Mouse (Mus musculus) left cerebral cortex, postnatal 4 days (tissue): ENCODE measurements around the gene Rgr. TPM values are rescaled to one million over a fixed set of nuclear protein-coding genes. Genes with fewer than 3 reads are reported as not detected.
A peak's percentile ranks its signal among the peaks of the same experiment; 100 is the strongest.
"Not testable (repeated sequence)": the region's sequence is repeated elsewhere in the genome, so short reads cannot be mapped to it uniquely, and the experiment has no call there.

Experiments
- DNase-seq: peaks from one replicate; pipeline ENCODE4 v3.0.0-alpha.2; 2022
- intact Hi-C: fragments of 180-260 bp; cut with DNase I; formaldehyde crosslinking; loops from one replicate; pipeline ENCODE4 v1.15.1; 2025
- total RNA-seq, 2 experiments: library from RNA; stranded (reverse); gene quantifications; 2 replicates each; pipeline ENCODE4 v1.2.3; 2021

Rgr gene
- total RNA-seq, 2 experiments from 2014 or later, result not detected

DNA sequence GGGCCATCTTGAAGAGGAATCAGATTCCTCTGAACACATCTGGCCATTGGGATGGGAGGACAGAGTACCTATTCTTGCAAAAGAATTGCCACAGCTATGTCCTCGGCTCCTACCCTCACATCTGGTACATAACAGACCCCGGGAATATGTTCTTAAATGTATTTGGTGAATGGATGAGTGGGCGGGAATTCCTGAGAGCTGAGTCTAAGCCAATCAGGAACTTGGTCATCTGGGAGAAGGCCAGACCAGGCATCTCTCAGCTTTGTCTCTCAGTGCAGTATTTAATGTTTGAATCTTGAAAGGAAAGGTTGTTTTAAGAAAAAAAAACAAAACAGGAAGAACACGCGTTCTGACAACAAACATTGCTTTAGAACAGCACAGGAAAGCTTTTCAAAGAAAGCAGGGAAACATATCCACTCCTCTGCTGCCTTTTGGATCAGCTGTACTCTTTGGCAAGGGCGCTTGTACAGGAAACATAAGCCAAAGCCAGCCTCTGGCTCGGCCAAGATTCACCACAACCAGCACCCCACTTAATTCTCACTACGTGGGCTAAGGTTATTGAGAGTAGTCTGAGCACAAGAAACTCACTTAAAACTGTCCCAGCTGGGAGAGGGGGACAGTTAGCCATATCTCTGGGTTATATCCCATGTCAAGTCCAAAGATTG lies 45.2 kb downstream of the Rgr start:
- peak; percentile 26 for DNase-seq
- intact Hi-C loops, result no loop called here

- intact Hi-C loops, result no loop called here
- DNase-seq, result no peak
Measured at GRCm38 (mm10) chr14:37002852-37003251, 45.9 kb downstream of the Rgr start.

DNA sequence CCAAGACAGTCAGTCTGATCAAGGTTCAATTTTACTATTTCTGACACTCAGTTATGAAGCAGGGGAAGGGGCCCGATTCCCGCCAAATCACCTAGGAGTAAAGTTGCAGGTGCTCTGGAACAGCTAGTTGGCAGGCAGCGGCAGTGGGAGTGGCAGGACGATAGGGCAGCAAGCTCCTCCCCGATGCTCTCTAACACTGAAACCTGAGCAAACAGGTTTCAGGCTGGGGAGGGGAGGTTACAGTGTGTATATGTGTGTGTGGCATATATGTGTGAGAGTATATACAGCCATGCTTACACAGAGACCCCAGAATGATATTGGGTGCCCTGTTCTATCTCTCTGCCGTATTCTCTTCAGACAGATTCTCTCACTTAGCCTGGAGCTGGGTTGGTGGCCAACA lies 48.0 kb downstream of the Rgr start:
- intact Hi-C loops, DNase-seq: not testable (repeated sequence)

- intact Hi-C loops, result no loop called here
- DNase-seq, result no peak
Measured at GRCm38 (mm10) chr14:36989784-36990183, 59.0 kb downstream of the Rgr start.

DNA sequence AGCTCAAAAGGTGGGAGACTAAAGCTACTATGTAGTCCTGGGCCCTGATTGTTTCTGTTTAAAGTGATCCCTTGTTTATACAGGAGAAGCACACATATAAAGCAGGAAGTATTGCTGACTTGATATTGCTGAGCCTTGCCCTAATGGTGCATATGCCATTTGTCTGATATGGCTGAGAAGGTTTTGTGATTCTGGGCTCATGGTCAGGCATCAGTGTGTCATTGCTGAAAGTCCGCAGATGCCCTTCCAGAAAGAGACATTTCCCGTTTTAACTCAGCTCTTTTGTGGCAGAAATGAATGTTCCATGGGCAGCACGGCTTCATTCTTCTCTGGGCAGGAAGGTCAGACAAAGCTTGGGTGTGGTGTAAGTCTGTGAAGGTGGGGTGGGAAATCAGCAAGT lies 63.1 kb downstream of the Rgr start:
- intact Hi-C loops, result no loop called here

More for the DNA sequence above, 63.1 kb downstream of the Rgr start:
- DNase-seq, result peak; percentile 8

Other genes starting within 250 kb of the Rgr start
- 100 to 1,000 TPM; 123 to 124 TPM for gene Ccser2, start 80.2 kb downstream of the Rgr start, total RNA-seq
- gene Lrit1, start 5.9 kb upstream of the Rgr start, total RNA-seq, result not detected
- gene Lrit2, start 19.0 kb upstream of the Rgr start, total RNA-seq, result not detected
- gene Cdhr1, start 49.4 kb upstream of the Rgr start, total RNA-seq, result 10 to 100 TPM in 1 of 2 experiments, 1 to 10 TPM in 1; 9.4 to 11.5 TPM
- gene 2610528A11Rik, start 65.1 kb upstream of the Rgr start, total RNA-seq, result under 1 TPM; 0.54 to 0.72 TPM
- 100 to 1,000 TPM; 133 to 139 TPM for gene Ghitm, start 86.3 kb upstream of the Rgr start, total RNA-seq